Mouse (Mus musculus): Measurements from ENCODE around the gene Fam107b.

- TF ChIP-seq CTCF (IDR thresholded peaks at IDR 0.05; ENCODE audit: low read depth, low read length) (no peak), TAL1 (conservative IDR thresholded peaks at IDR 0.05; ENCODE audit: low read depth, low read length) (no peak), POLR2AphosphoS5 (IDR thresholded peaks at IDR 0.05; ENCODE audit: insufficient replicate concordance, low read depth, low read length) (no peak), GATA1 (IDR thresholded peaks at IDR 0.05; ENCODE audit: borderline replicate concordance, low read length) (no peak), GATA2 (IDR thresholded peaks at IDR 0.05; ENCODE audit: borderline replicate concordance, low read depth, low read length) (no peak)
These were observed 75.5 kb downstream of the Fam107b start for GRCm38 (mm10) chr2:3645741-3646140.
